Mouse (Mus musculus) thymus, adult 2 months (tissue): ENCODE data around the gene B4galnt4. TPM values are rescaled to one million over a fixed set of nuclear protein-coding genes. Genes with fewer than 3 reads are reported as not detected.

Experiments used
- DNase-seq: peaks from one replicate; pipeline ENCODE4 v3.0.0; 2021
- H3K27ac ChIP-seq: fragments of 200-500 bp; 2 replicates; pipeline ENCODE4 v1.5.1; 2012; ENCODE audit warnings: low read length, control low read depth; ENCODE audit not compliant: control insufficient read depth, insufficient read depth
- H3K27me3 ChIP-seq: fragments of 200-500 bp; 2 replicates; pipeline ENCODE4 v1.6.1; 2012; ENCODE audit warnings: mild to moderate bottlenecking, low read length, moderate library complexity, mixed read lengths; ENCODE audit not compliant: control insufficient read depth, insufficient read depth
- H3K36me3 ChIP-seq: fragments of 200-500 bp; 2 replicates; pipeline ENCODE4 v1.6.1; 2012; ENCODE audit warnings: mild to moderate bottlenecking, low read length, moderate library complexity; ENCODE audit not compliant: control insufficient read depth, insufficient read depth
- H3K4me1 ChIP-seq: fragments of 200-500 bp; replicated peaks from 2 replicates; pipeline ENCODE4 v1.6.1; 2012; ENCODE audit warnings: low read length; ENCODE audit not compliant: control insufficient read depth, insufficient read depth
- H3K4me3 ChIP-seq: fragments of 200-500 bp; 2 replicates; pipeline ENCODE4 v1.5.1; 2012; ENCODE audit warnings: mild to moderate bottlenecking, low read length, control low read depth, moderate library complexity; ENCODE audit not compliant: control insufficient read depth, insufficient read depth
- CTCF ChIP-seq: fragments of 200-500 bp; IDR thresholded peaks from 2 replicates; pipeline ENCODE4 v1.5.1; 2012; ENCODE audit warnings: mild to moderate bottlenecking, control low read depth, low read length, moderate library complexity, borderline replicate concordance; ENCODE audit not compliant: control insufficient read depth, poor library complexity, insufficient read depth; ENCODE audit errors: extremely low read depth
- POLR2A ChIP-seq: fragments of 200-500 bp; IDR thresholded peaks from 2 replicates; pipeline ENCODE4 v1.6.1; 2012; ENCODE audit warnings: mild to moderate bottlenecking, low read length, control low read depth, moderate library complexity; ENCODE audit not compliant: control insufficient read depth, poor library complexity, insufficient read depth; ENCODE audit errors: extremely low read depth
- WGBS: fragments of 180-500 bp; shearing (Covaris S2); methylation state at CpG from one replicate; pipeline ENCODE4 v1.1.7; 2018; 5-methylcytosine and 5-hydroxymethylcytosine counted together
- polyA plus RNA-seq: library from polyadenylated mRNA; depleted of rRNA; stranded (reverse); fragments of >200 nt; gene quantifications from 2 replicates; pipeline ENCODE4 v1.2.3, GENCODE M21; 2012

B4galnt4 gene
- polyA plus RNA-seq, 1 experiment: 1.4 TPM

DNA sequence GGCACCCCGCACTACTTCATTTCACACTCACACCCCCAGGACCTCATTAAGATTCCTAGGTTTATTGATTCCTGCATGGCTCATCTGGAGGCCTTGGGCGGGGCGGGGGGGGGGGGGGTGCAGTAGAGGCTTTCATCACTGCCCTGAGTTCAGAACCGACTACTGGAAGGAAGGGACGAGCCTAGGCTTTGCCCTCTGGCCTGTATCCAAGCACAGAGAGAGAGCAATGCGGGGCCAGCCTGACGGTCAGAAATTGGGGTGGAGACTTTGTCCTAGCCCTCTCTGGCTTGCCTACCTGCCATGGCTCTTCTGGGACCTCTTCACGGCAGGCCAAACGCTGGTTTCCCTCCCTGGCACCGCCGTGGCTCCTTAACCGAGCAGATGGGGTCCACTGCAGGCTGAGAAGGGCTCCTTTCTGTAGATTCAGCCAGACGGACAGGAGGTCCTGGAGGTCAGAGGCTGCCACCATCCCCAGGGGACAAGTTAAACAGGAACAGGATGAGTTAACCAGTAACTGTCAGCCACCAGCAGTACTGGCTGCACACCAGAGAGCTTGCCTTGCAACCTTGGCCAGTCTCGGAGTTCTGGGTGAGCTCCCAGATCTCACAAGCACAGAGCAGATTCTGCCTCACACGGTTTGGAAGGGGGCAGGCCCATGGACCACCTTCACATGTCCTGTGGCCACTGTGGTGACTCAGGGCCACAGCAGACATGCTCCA lies 33.7 kb downstream of the B4galnt4 start:
- peaks cover 35% of the 10 kb centered on the region for H3K4me1 ChIP-seq
- H3K4me3 ChIP-seq: no peak overlapping the region
- DNase-seq: no peak
- 91% methylated on average over 15 of the region's 15 CpGs for WGBS
- TF ChIP-seq CTCF: no peak
- no peak for TF ChIP-seq POLR2A
- no peak overlapping the region for H3K27ac ChIP-seq
- no peaks in the 10 kb centered on the region for H3K36me3 ChIP-seq
- H3K27me3 ChIP-seq: no peaks in the 10 kb centered on the region

DNA sequence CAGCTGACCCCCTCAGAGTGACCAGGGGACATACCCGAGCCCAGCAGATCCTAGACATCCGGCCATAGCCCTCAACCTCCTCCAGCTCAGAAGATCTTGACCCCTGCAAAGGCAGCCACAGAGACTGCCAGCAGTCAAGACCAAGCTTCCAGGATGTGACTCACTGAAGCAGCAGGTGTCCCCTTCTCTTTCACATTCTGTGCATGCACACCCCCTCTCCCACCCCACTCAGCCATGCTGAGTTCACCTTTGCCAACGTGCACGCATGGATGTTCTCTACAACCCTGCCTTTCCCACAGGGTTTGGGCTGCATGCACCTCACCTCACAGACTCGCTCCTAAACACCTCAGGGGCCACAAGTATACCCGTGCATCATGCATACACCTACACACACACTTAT lies 35.1 kb downstream of the B4galnt4 start:
- peak; percentile 59 for DNase-seq
- H3K27ac ChIP-seq: peak overlapping the region; percentile 92
- no peaks in the 10 kb centered on the region for H3K27me3 ChIP-seq
- peaks cover 42% of the 10 kb centered on the region for H3K4me1 ChIP-seq
- no peak for TF ChIP-seq CTCF
- no peak for TF ChIP-seq POLR2A
- 8% methylated on average over 6 of the region's 6 CpGs for WGBS
- H3K36me3 ChIP-seq: no peaks in the 10 kb centered on the region
- peak overlapping the region; percentile 53 for H3K4me3 ChIP-seq

DNA sequence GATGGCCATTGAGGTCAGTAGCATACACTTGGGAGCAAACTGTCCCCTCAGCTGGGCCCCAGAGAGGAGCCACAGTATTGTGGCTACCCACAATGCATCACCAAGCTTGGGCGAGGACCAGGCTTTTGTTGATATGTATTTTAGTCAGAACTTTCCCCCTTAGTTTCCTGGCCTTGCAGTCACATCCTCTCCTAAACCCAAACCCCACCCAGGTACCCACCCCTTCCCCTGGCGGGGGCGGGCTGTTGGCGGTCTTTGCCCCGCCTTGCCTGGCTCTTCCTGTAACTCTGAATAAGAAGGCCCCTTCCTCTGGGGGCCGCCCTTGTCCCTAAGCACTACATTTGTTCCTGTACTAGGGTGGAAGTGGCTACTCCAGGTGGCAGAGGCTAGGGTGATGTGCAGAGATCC lies 35.7 kb downstream of the B4galnt4 start:
- 4% methylated on average over 6 of the region's 6 CpGs for WGBS
- Histone ChIP-seq H3K36me3 (no peaks in the 10 kb centered on the region), H3K4me1 (peaks cover 42% of the 10 kb centered on the region), H3K4me3 (peak overlapping the region; percentile 53), H3K27me3 (no peaks in the 10 kb centered on the region), H3K27ac (peak overlapping the region; percentile 92)
- DNase-seq: peak; percentile 96
- peak; percentile 48; the same call in 1 of the 2 replicates for TF ChIP-seq POLR2A
- peak; percentile 44; the same call in 1 of the 2 replicates for TF ChIP-seq CTCF

GRCm38 (mm10) chr7:141097177-141097576 lies 36.3 kb downstream of the B4galnt4 start:
- no peaks in the 10 kb centered on the region for H3K27me3 ChIP-seq
- no peaks in the 10 kb centered on the region for H3K36me3 ChIP-seq
- peaks cover 39% of the 10 kb centered on the region for H3K4me1 ChIP-seq
- DNase-seq: no peak
- no peak for TF ChIP-seq POLR2A
- no peak for TF ChIP-seq CTCF
- H3K4me3 ChIP-seq: no peak overlapping the region
- H3K27ac ChIP-seq: peak overlapping the region; percentile 66
- 72% methylated on average over 5 of the region's 5 CpGs for WGBS

- no peaks in the 10 kb centered on the region for H3K36me3 ChIP-seq
- H3K27me3 ChIP-seq: no peaks in the 10 kb centered on the region
- H3K27ac ChIP-seq: no peak within 1 kb of the TSS
- TF ChIP-seq POLR2A (peak; percentile 66; the same call in 1 of the 2 replicates), CTCF (no peak)
- H3K4me1 ChIP-seq: peaks cover 30% of the 10 kb centered on the region
- 14% methylated on average over 56 of the region's 56 CpGs for WGBS
- DNase-seq: peak; percentile 75
- H3K4me3 ChIP-seq: peak within 1 kb of the TSS; percentile 40
These were observed 39.2 kb downstream of the B4galnt4 start, which contains the start of gene Sigirr for GRCm38 (mm10) chr7:141099911-141100691. Sigirr (minus strand) TSS chr7:141100572.

DNA sequence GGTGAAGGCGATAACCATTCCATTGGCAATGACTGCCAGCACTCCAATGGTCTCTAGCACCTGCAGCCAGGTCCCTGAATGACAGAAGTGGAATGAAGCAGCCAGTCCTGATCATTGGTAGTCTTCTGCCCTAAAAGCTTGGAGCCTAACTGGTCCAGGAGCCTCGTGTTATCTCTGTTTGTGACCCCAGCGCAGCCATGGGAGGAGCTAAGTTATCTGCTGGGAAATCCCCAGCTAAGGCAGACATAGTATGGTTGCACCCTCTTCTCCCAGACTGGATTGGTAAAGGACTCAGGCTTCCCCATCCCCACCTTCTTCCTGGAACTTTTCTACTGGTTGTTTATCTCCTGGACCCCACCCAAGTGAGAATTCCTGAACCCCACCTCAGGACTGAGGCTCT lies 42.3 kb downstream of the B4galnt4 start:
- H3K4me3 ChIP-seq: no peak overlapping the region
- no peak overlapping the region for H3K27ac ChIP-seq
- no peak for DNase-seq
- H3K27me3 ChIP-seq: no peaks in the 10 kb centered on the region
- TF ChIP-seq CTCF: no peak
- TF ChIP-seq POLR2A: no peak
- WGBS: 74% methylated on average over 3 of the region's 3 CpGs
- H3K4me1 ChIP-seq: peaks cover 10% of the 10 kb centered on the region
- no peaks in the 10 kb centered on the region for H3K36me3 ChIP-seq
